Mouse (Mus musculus): ENCODE measurements around the gene Cln3. TPM values are rescaled to one million over a fixed set of nuclear protein-coding genes. Genes with fewer than 3 reads are reported as not detected.

Cln3 gene
- total RNA-seq, 2 experiments from 2014 or later = 11.3 to 13.6 TPM

GRCm38 (mm10) chr7:126535766-126536165 lies 49.9 kb downstream of the Cln3 start:
- intact Hi-C loops (cut with DNase I) = no loop called here

GRCm38 (mm10) chr7:126533434-126533833 lies 52.2 kb downstream of the Cln3 start:
- DNase-seq (ENCODE audit: low spot score) = no peak
- intact Hi-C loops (cut with DNase I) = no loop called here

More at GRCm38 (mm10) chr7:126535766-126536165, 49.9 kb downstream of the Cln3 start:
- no peak for DNase-seq (ENCODE audit: low spot score)

- DNase-seq (ENCODE audit: low spot score) = no peak
Observed at GRCm38 (mm10) chr7:126528166-126528577, 57.4 kb downstream of the Cln3 start.

GRCm38 (mm10) chr7:126523316-126523715 lies 62.3 kb downstream of the Cln3 start:
- intact Hi-C loops (cut with DNase I) = no loop called here
- DNase-seq (ENCODE audit: low spot score) = no peak

More at GRCm38 (mm10) chr7:126528166-126528577, 57.4 kb downstream of the Cln3 start:
- intact Hi-C loops (cut with DNase I) = loop anchor here (1.0 to 5.0 kb wide), 3 partner anchors 48 to 206 kb away; no protein-coding TSS in a partner anchor

Small RNA genes lying within 50 kb of the gene (microRNA-seq; reads per million reads assigned to microRNA genes)
- gene Mir7059 = 3.6 reads per million, percentile 6 among the genes with 10 or more reads in this experiment

Other genes with a start within 250 kb of the Cln3 start
- under 1 TPM; 0.67 to 0.91 TPM for gene Lat, start 216.2 kb downstream of the Cln3 start, total RNA-seq (2021)
- 10 to 100 TPM; 33.0 to 34.6 TPM for gene Spns1, start 208.4 kb downstream of the Cln3 start, total RNA-seq (2021)
- 1 to 10 TPM; 4.5 to 5.4 TPM for gene Nfatc2ip, start 189.1 kb downstream of the Cln3 start, total RNA-seq (2021)
- gene Cd19, start 170.9 kb downstream of the Cln3 start, total RNA-seq (2021) = 1 to 10 TPM in 1 of 2 experiments, under 1 TPM in 1; 0.70 to 1.4 TPM
- 1 to 10 TPM; 4.6 to 4.9 TPM for gene Rabep2, start 157.1 kb downstream of the Cln3 start, total RNA-seq (2021)
- gene Atp2a1, start 122.7 kb downstream of the Cln3 start, total RNA-seq (2021) = 1 to 10 TPM in 1 of 2 experiments, under 1 TPM in 1; 0.88 to 1.2 TPM
- 10 to 100 TPM; 40.2 to 43.2 TPM for gene Sh2b1, start 110.4 kb downstream of the Cln3 start, total RNA-seq (2021)
- 100 to 1,000 TPM; 326 to 329 TPM for gene Tufm, start 98.5 kb downstream of the Cln3 start, total RNA-seq (2021)
- gene Atxn2l, start 82.4 kb downstream of the Cln3 start, total RNA-seq (2021) = 10 to 100 TPM; 37.0 to 41.7 TPM
- 100 to 1,000 TPM; 130 to 139 TPM for gene Eif3c, start 19.4 kb downstream of the Cln3 start, total RNA-seq (2021)
- under 1 TPM; 0.28 to 0.86 TPM for gene Apobr, start 875 bp downstream of the Cln3 start, total RNA-seq (2021)
- gene Il27, start 9.1 kb upstream of the Cln3 start, total RNA-seq (2021) = not detected
- gene Nupr1, start 45.0 kb upstream of the Cln3 start, total RNA-seq (2021) = 1 to 10 TPM; 7.7 to 9.4 TPM
- 10 to 100 TPM; 25.9 to 27.2 TPM for gene Sgf29, start 63.5 kb upstream of the Cln3 start, total RNA-seq (2021)
- gene Sult1a1, start 90.6 kb upstream of the Cln3 start, total RNA-seq (2021) = 10 to 100 TPM; 28.5 to 32.3 TPM
- 10 to 100 TPM; 43.0 to 49.7 TPM for gene Bola2, start 109.6 kb upstream of the Cln3 start, total RNA-seq (2021)
- gene Slx1b, start 110.0 kb upstream of the Cln3 start, total RNA-seq (2021) = 1 to 10 TPM; 4.3 to 4.5 TPM
- 10 to 100 TPM; 10.6 to 10.8 TPM for gene Coro1a, start 122.0 kb upstream of the Cln3 start, total RNA-seq (2021)
- 10 to 100 TPM; 56.5 to 59.8 TPM for gene Mapk3, start 173.8 kb upstream of the Cln3 start, total RNA-seq (2021)
- gene Gdpd3, start 180.5 kb upstream of the Cln3 start, total RNA-seq (2021) = 1 to 10 TPM; 1.6 to 2.1 TPM
- gene Ypel3, start 191.1 kb upstream of the Cln3 start, total RNA-seq (2021) = 10 to 100 TPM; 63.7 to 74.0 TPM
- under 1 TPM; 0.34 to 0.70 TPM for gene Tbx6, start 195.7 kb upstream of the Cln3 start, total RNA-seq (2021)
- 10 to 100 TPM; 32.7 to 33.1 TPM for gene Ppp4c, start 206.7 kb upstream of the Cln3 start, total RNA-seq (2021)
- 10 to 100 TPM in 1 of 2 experiments, 1 to 10 TPM in 1; 8.9 to 10.4 TPM for gene Fam57b, start 211.9 kb upstream of the Cln3 start, total RNA-seq (2021)
- gene 4930451I11Rik, start 245.8 kb upstream of the Cln3 start, total RNA-seq (2021) = not detected